Mouse (Mus musculus) forebrain, embryonic 16.5 days (tissue): ENCODE results near the gene Pithd1. TPM values are rescaled to one million over a fixed set of nuclear protein-coding genes. Genes with fewer than 3 reads are reported as not detected.
A peak's percentile ranks its signal among the peaks of the same experiment; 100 is the strongest.

Experiments
- ATAC-seq: fragments of 200-750 bp; cut with Nextera tagmentation; 2 replicates; pipeline ENCODE4 v1.8.0; 2017; ENCODE audit warnings: mild to moderate bottlenecking, moderate library complexity
- H3K27ac ChIP-seq: fragments of 300-500 bp; sonication (generic); 2 replicates; pipeline ENCODE4 v1.5.1; 2014; ENCODE audit warnings: low read length, control low read depth
- H3K27me3 ChIP-seq: fragments of 300-500 bp; sonication (generic); replicated peaks from 2 replicates; pipeline ENCODE4 v1.6.1; 2014; ENCODE audit warnings: low read length; ENCODE audit not compliant: control insufficient read depth, insufficient read depth
- H3K36me3 ChIP-seq: fragments of 300-500 bp; sonication (generic); 2 replicates; pipeline ENCODE4 v1.6.1; 2014; ENCODE audit not compliant: control insufficient read depth, insufficient read depth
- H3K4me1 ChIP-seq: fragments of 300-500 bp; sonication (generic); replicated peaks from 2 replicates; pipeline ENCODE4 v1.6.1; 2014; ENCODE audit warnings: low read length; ENCODE audit not compliant: control insufficient read depth, insufficient read depth
- H3K4me2 ChIP-seq: fragments of 300-500 bp; sonication (generic); 2 replicates; pipeline ENCODE4 v1.6.1; 2014; ENCODE audit warnings: mild to moderate bottlenecking, low read length, control low read depth
- H3K4me3 ChIP-seq: fragments of 300-500 bp; sonication (generic); replicated peaks from 2 replicates; pipeline ENCODE4 v1.5.1; 2014; ENCODE audit warnings: mild to moderate bottlenecking, low read length, control low read depth
- H3K9ac ChIP-seq: fragments of 300-500 bp; sonication (generic); replicated peaks from 2 replicates; pipeline ENCODE4 v1.6.1; 2014; ENCODE audit warnings: low read depth, low read length, control low read depth
- H3K9me3 ChIP-seq: fragments of 300-500 bp; sonication (generic); 2 replicates; pipeline ENCODE4 v1.6.1; 2016; ENCODE audit warnings: low read length; ENCODE audit not compliant: control insufficient read depth
- WGBS: fragments of 180-500 bp; shearing (Covaris S2); extraction: QIAGEN DNeasy Blood & Tissue Kit; methylation state at CpG from one replicate; pipeline ENCODE4 v1.1.7; 2014; 5-methylcytosine and 5-hydroxymethylcytosine counted together
- polyA plus RNA-seq: library from polyadenylated mRNA; unstranded; fragments of >200 nt; fragmentation: Nextera tagmentation; extraction: Ambion mirVana; gene quantifications from 2 replicates; pipeline ENCODE4 v1.2.1, GENCODE M21; 2015

Gene Pithd1
- polyA plus RNA-seq, 1 experiment from 2014 or later = 56.0 TPM

GRCm38 (mm10) chr4:135972911-135973811 lies 13.9 kb downstream of the Pithd1 start:
- H3K9me3 ChIP-seq = no peaks in the 10 kb centered on the region
- H3K9ac ChIP-seq = peak overlapping the region; percentile 94
- peak overlapping the region; percentile 96 for H3K4me3 ChIP-seq
- peaks cover 17% of the 10 kb centered on the region for H3K4me1 ChIP-seq
- H3K27ac ChIP-seq = no peak overlapping the region
- WGBS = 75% methylated on average over 13 of the region's 13 CpGs
- H3K4me2 ChIP-seq = peak overlapping the region; percentile 92
- no peaks in the 10 kb centered on the region for H3K27me3 ChIP-seq
- ATAC-seq = no peak
- peaks cover 27% of the 10 kb centered on the region for H3K36me3 ChIP-seq

GRCm38 (mm10) chr4:135972556-135972906 lies 14.5 kb downstream of the Pithd1 start, which contains the start of gene Lypla2:
TSS of gene Lypla2 (minus strand) at chr4:135972626.
- H3K9ac ChIP-seq = peak within 1 kb of the TSS; percentile 94
- H3K36me3 ChIP-seq = peaks cover 33% of the 10 kb centered on the region
- H3K27ac ChIP-seq = peak within 1 kb of the TSS; percentile 49
- ATAC-seq = peak; percentile 93
- H3K4me2 ChIP-seq = peak within 1 kb of the TSS; percentile 92
- H3K4me1 ChIP-seq = peaks cover 17% of the 10 kb centered on the region
- 1% methylated on average over 19 of the region's 19 CpGs for WGBS
- no peaks in the 10 kb centered on the region for H3K9me3 ChIP-seq
- peak within 1 kb of the TSS; percentile 96 for H3K4me3 ChIP-seq
- no peaks in the 10 kb centered on the region for H3K27me3 ChIP-seq

GRCm38 (mm10) chr4:135971805-135972555 lies 15.1 kb downstream of the Pithd1 start:
- peak overlapping the region; percentile 92 for H3K4me2 ChIP-seq
- H3K27ac ChIP-seq = peak overlapping the region; percentile 49
- WGBS = under 1% methylated on average over 35 of the region's 35 CpGs
- peaks cover 17% of the 10 kb centered on the region for H3K4me1 ChIP-seq
- peak overlapping the region; percentile 96 for H3K4me3 ChIP-seq
- ATAC-seq = peak; percentile 45
- no peaks in the 10 kb centered on the region for H3K9me3 ChIP-seq
- H3K36me3 ChIP-seq = peaks cover 38% of the 10 kb centered on the region
- no peaks in the 10 kb centered on the region for H3K27me3 ChIP-seq
- H3K9ac ChIP-seq = peak overlapping the region; percentile 94

GRCm38 (mm10) chr4:135970585-135970984 lies 16.5 kb downstream of the Pithd1 start:
- Histone ChIP-seq H3K4me1 (peaks cover 17% of the 10 kb centered on the region), H3K27ac (no peak overlapping the region), H3K9me3 (no peaks in the 10 kb centered on the region), H3K4me2 (no peak overlapping the region), H3K36me3 (peaks cover 33% of the 10 kb centered on the region), H3K4me3 (no peak overlapping the region), H3K27me3 (no peaks in the 10 kb centered on the region), H3K9ac (no peak overlapping the region)
- 87% methylated on average over 11 of the region's 11 CpGs for WGBS
- no peak for ATAC-seq

GRCm38 (mm10) chr4:135969070-135969750 lies 17.9 kb downstream of the Pithd1 start:
- Histone ChIP-seq H3K36me3 (peaks cover 25% of the 10 kb centered on the region), H3K27ac (no peak overlapping the region), H3K4me1 (peaks cover 24% of the 10 kb centered on the region), H3K4me2 (no peak overlapping the region), H3K4me3 (no peak overlapping the region), H3K9me3 (no peaks in the 10 kb centered on the region), H3K27me3 (no peaks in the 10 kb centered on the region), H3K9ac (no peak overlapping the region)
- ATAC-seq = no peak
- 88% methylated on average over 13 of the region's 13 CpGs for WGBS

GRCm38 (mm10) chr4:135968271-135968869 lies 18.7 kb downstream of the Pithd1 start:
- no peak overlapping the region for H3K9ac ChIP-seq
- H3K4me1 ChIP-seq = peaks cover 27% of the 10 kb centered on the region
- ATAC-seq = no peak
- H3K9me3 ChIP-seq = no peaks in the 10 kb centered on the region
- 75% methylated on average over 19 of the region's 19 CpGs for WGBS
- no peak overlapping the region for H3K4me3 ChIP-seq
- H3K4me2 ChIP-seq = no peak overlapping the region
- no peaks in the 10 kb centered on the region for H3K27me3 ChIP-seq
- H3K36me3 ChIP-seq = peaks cover 25% of the 10 kb centered on the region
- H3K27ac ChIP-seq = no peak overlapping the region

GRCm38 (mm10) chr4:135967086-135967760 lies 19.8 kb downstream of the Pithd1 start:
- Histone ChIP-seq H3K4me2 (no peak overlapping the region), H3K9me3 (no peaks in the 10 kb centered on the region), H3K4me1 (peaks cover 29% of the 10 kb centered on the region), H3K27ac (no peak overlapping the region), H3K4me3 (no peak overlapping the region), H3K27me3 (no peaks in the 10 kb centered on the region), H3K36me3 (peaks cover 25% of the 10 kb centered on the region), H3K9ac (no peak overlapping the region)
- ATAC-seq = no peak
- 89% methylated on average over 18 of the region's 18 CpGs for WGBS

- no peak for ATAC-seq
- Histone ChIP-seq H3K27me3 (no peaks in the 10 kb centered on the region), H3K36me3 (peaks cover 25% of the 10 kb centered on the region), H3K9ac (no peak overlapping the region), H3K27ac (no peak overlapping the region), H3K4me2 (no peak overlapping the region), H3K4me3 (no peak overlapping the region), H3K9me3 (no peaks in the 10 kb centered on the region), H3K4me1 (peaks cover 22% of the 10 kb centered on the region)
- 95% methylated on average over 16 of the region's 16 CpGs for WGBS
These were observed 20.8 kb downstream of the Pithd1 start for GRCm38 (mm10) chr4:135966283-135966682.
